In the genomic region with DNA sequence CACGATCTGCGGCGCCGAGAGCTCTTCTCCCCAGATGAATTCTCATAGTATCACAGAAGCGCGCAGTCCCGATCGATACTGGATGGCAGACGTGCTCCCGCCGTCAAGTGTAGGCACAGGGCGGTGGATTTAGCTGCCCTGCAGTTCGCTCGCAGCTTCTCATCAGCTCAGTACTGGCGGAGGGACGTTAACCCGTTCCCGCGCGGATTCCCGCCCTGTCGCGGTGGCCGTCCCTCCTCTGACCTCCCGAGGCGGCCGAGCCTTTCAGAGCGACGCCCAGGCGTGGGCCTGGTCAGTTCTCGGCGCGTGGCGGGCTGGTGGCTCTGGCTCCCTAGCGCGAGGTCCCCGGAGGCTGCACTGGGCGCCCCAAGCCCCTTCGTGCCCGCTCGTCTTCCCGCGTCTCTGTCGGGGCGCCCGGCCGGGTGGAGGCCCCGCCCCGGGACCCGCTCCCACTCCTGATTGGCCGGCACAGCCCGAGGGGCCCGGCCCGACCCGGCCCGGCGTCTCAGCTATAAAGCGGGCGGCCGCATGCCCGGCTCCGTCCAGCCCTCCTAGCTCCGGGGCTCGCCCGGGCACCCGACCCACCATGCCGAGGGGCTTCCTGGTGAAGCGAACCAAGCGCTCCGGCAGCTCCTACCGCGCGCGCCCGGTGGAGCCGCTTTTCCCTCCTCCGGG, we compare ENCODE assay signal across 9 mouse cellular contexts. TPM values are rescaled to one million over a fixed set of nuclear protein-coding genes. Genes with fewer than 3 reads are reported as not detected.
DNase-seq lines count a peak whose midpoint lies in the region; ATAC-seq and TF ChIP-seq lines count a peak whose summit lies in the region.
"Had no signal": no experiment of that assay in that cellular context is flagged by ENCODE, and none has a peak within 500 bp of the region (broad histone marks: within the 10 kb centered on the region; RNA-seq: fewer than 3 reads in every experiment).

Gene Insm2, plus strand, starts transcription at position 541 of the 675 bp plus-strand sequence.

- DNase-seq in gastrocnemius, postnatal 10 days = peak; percentile 10
- no peak for DNase-seq in gastrocnemius, adult 18-20 months (ENCODE audit: low spot score)
- DNase-seq in right cerebral cortex, postnatal 10 days (ENCODE audit: low spot score in 2 of 2) = peak; percentile 35 to 37
- DNase-seq in right cerebral cortex, adult 2 months (ENCODE audit: low spot score in 2 of 2) = no peak

- H3K36me3 ChIP-seq in intestine, postnatal 0 days (ENCODE audit: control insufficient read depth, insufficient read depth) = 0 out of 2 replicates have a peak, but pooled peaks cover 4% of the 10 kb centered on the region
- no peaks in the 10 kb centered on the region for H3K36me3 ChIP-seq in neural tube, embryonic 13.5 days

- peak within 1 kb of the TSS; percentile 69 for H3K4me2 ChIP-seq in intestine, postnatal 0 days (replicated peaks; ENCODE audit: low read depth)
- peak within 1 kb of the TSS; percentile 89 for H3K4me2 ChIP-seq in neural tube, embryonic 13.5 days

- TF ChIP-seq POLR2A in embryonic fibroblast, embryonic 13.5 days (IDR thresholded peaks at IDR 0.05; ENCODE audit: low read depth, low read length) = no peak

- no peaks in the 10 kb centered on the region for H3K4me1 ChIP-seq in embryonic fibroblast, embryonic 13.5 days (ENCODE audit: control insufficient read depth, insufficient read depth, low read length)
- H3K4me1 ChIP-seq in intestine, postnatal 0 days (replicated peaks; ENCODE audit: control insufficient read depth, insufficient read depth, low read length) = peaks cover 4% of the 10 kb centered on the region; the same call in 1 of the 2 replicates
- peaks cover 27% of the 10 kb centered on the region for H3K4me1 ChIP-seq in neural tube, embryonic 13.5 days (replicated peaks)

- no peak within 1 kb of the TSS for H3K27ac ChIP-seq in embryonic fibroblast, embryonic 13.5 days (ENCODE audit: insufficient read depth, low read length)
- H3K27ac ChIP-seq in intestine, postnatal 0 days (ENCODE audit: low read depth, low read length) = no peak within 1 kb of the TSS
- H3K27ac ChIP-seq in neural tube, embryonic 13.5 days (replicated peaks) = no peak within 1 kb of the TSS

- ATAC-seq in intestine, postnatal 0 days = no peak
- ATAC-seq in neural tube, embryonic 13.5 days (ENCODE audit: low read depth) = peak; percentile 72
- ATAC-seq in megakaryocyte-erythroid progenitor cell, adult 5-6 weeks (replicated peaks; ENCODE audit: low FRiP score, low TSS enrichment, poor library complexity, severe bottlenecking) = no peak

- H3K9me3 ChIP-seq in intestine, postnatal 0 days (ENCODE audit: control insufficient read depth) = no peaks in the 10 kb centered on the region
- H3K9me3 ChIP-seq in neural tube, embryonic 13.5 days = no peaks in the 10 kb centered on the region

- under 1% methylated on average over 77 of the region's 77 CpGs for WGBS in intestine, postnatal 0 days
- under 1% methylated on average over 77 of the region's 77 CpGs for WGBS in neural tube, embryonic 13.5 days

- H3K9ac ChIP-seq in intestine, postnatal 0 days (ENCODE audit: low read depth, low read length) = no peak within 1 kb of the TSS
- peak within 1 kb of the TSS; percentile 63 for H3K9ac ChIP-seq in neural tube, embryonic 13.5 days

- peak within 1 kb of the TSS; percentile 20 for H3K4me3 ChIP-seq in embryonic fibroblast, embryonic 13.5 days (ENCODE audit: insufficient read depth, low read length)
- peak within 1 kb of the TSS; percentile 47 for H3K4me3 ChIP-seq in intestine, postnatal 0 days (ENCODE audit: low read depth, low read length)
- peak within 1 kb of the TSS; percentile 49 for H3K4me3 ChIP-seq in neural tube, embryonic 13.5 days

- peaks cover 38% of the 10 kb centered on the region for H3K27me3 ChIP-seq in intestine, postnatal 0 days (replicated peaks; ENCODE audit: control insufficient read depth, insufficient read depth, low read length)
- peaks cover 83% of the 10 kb centered on the region for H3K27me3 ChIP-seq in neural tube, embryonic 13.5 days

- TF ChIP-seq CTCF in embryonic fibroblast, embryonic 13.5 days (IDR thresholded peaks at IDR 0.05; ENCODE audit: borderline replicate concordance, insufficient read depth, low read length) = no peak
- no peak for TF ChIP-seq CTCF in intestine, postnatal 0 days (IDR thresholded peaks at IDR 0.05; ENCODE audit: low read depth)

RNA-seq across cellular contexts. Expression of gene Insm2, which starts in this region (rescaled TPM):
- not detected for total RNA-seq in gastrocnemius, postnatal 10 days (2021)
- not detected for total RNA-seq in gastrocnemius, adult 18-20 months (2021)
- not detected in 2 replicates for polyA plus RNA-seq in embryonic fibroblast, embryonic 13.5 days (2011; ENCODE audit: insufficient read length, low read depth, missing spikeins)
- 0.04 TPM in 1 of 2 replicates, not detected in the other for polyA plus RNA-seq in intestine, postnatal 0 days (2015; fragmentation: Nextera tagmentation; extraction: Ambion mirVana)
- 1.2 and 1.6 TPM in 2 replicates for polyA plus RNA-seq in neural tube, embryonic 13.5 days (2015; fragmentation: Nextera tagmentation; extraction: Ambion mirVana)
- total RNA-seq in megakaryocyte-erythroid progenitor cell, adult 5-6 weeks (2014; fragmentation: Nextera tagmentation) = not detected in 2 replicates
- total RNA-seq in megakaryocyte-erythroid progenitor cell, adult 5-6 weeks (2017) = 0.28 TPM in 1 of 2 replicates, not detected in the other
- total RNA-seq: MEL had no signal

Comparison
In these comparisons a context has a peak if more than half of its experiments do, and no peak if none do; other contexts are left out.
1. DNase-seq: peak in right cerebral cortex, postnatal 10 days (2 of 2); none in gastrocnemius, adult 18-20 months (single experiment) and right cerebral cortex, adult 2 months (0 of 2).
2. Peak in DNase-seq in gastrocnemius, postnatal 10 days; RNA of the gene not detected or under 1 TPM.
3. Peak in every context shown above with its lines, with median percentiles within 50 percentile points of each other: H3K4me3 ChIP-seq.